Mouse (Mus musculus) midbrain, postnatal 0 days (tissue): Measurements from ENCODE around the gene Tspan18. TPM values are rescaled to one million over a fixed set of nuclear protein-coding genes. Genes with fewer than 3 reads are reported as not detected.

ENCODE experiments used
- ATAC-seq: fragments of 200-750 bp; cut with Nextera tagmentation; 2 replicates; pipeline ENCODE4 v1.8.0; 2017; ENCODE audit warnings: moderate number of reproducible peaks, mild to moderate bottlenecking, moderate TSS enrichment, moderate library complexity; ENCODE audit not compliant: low FRiP score
- DNase-seq: peaks from one replicate; pipeline ENCODE4 v3.0.0-alpha.2; 2015; ENCODE audit warnings: low spot score
- H3K27ac ChIP-seq: fragments of 300-500 bp; sonication (generic); 2 replicates; pipeline ENCODE4 v1.5.1; 2014; ENCODE audit warnings: low read depth, mild to moderate bottlenecking, low read length, mixed read lengths
- H3K27me3 ChIP-seq: fragments of 300-500 bp; sonication (generic); 2 replicates; pipeline ENCODE4 v1.6.1; 2014; ENCODE audit warnings: low read length, control low read depth, mixed read lengths; ENCODE audit not compliant: insufficient read depth
- H3K36me3 ChIP-seq: fragments of 300-500 bp; sonication (generic); 2 replicates; pipeline ENCODE4 v1.6.1; 2014; ENCODE audit warnings: low read length, control low read depth, mixed read lengths; ENCODE audit not compliant: insufficient read depth
- H3K4me1 ChIP-seq: fragments of 300-500 bp; sonication (generic); 2 replicates; pipeline ENCODE4 v1.6.1; 2014; ENCODE audit warnings: mild to moderate bottlenecking, control low read depth, antibody characterized with exemption, low read length, mixed read lengths; ENCODE audit not compliant: insufficient read depth
- H3K4me2 ChIP-seq: fragments of 300-500 bp; sonication (generic); 2 replicates; pipeline ENCODE4 v1.6.1; 2014; ENCODE audit warnings: low read depth, mild to moderate bottlenecking, low read length, mixed read lengths; ENCODE audit not compliant: poor library complexity, severe bottlenecking
- H3K4me3 ChIP-seq: fragments of 300-500 bp; sonication (generic); 2 replicates; pipeline ENCODE4 v1.5.1; 2014; ENCODE audit warnings: low read depth, mild to moderate bottlenecking, low read length, moderate library complexity
- H3K9ac ChIP-seq: fragments of 300-500 bp; sonication (generic); replicated peaks from 2 replicates; pipeline ENCODE4 v1.6.1; 2014; ENCODE audit warnings: mild to moderate bottlenecking, low read length, moderate library complexity, mixed read lengths; ENCODE audit not compliant: poor library complexity, severe bottlenecking
- H3K9me3 ChIP-seq: fragments of 300-500 bp; sonication (generic); 2 replicates; pipeline ENCODE4 v1.6.1; 2016; ENCODE audit warnings: low read length, control low read depth
- CTCF ChIP-seq: IDR thresholded peaks from 2 replicates; pipeline ENCODE4 v1.5.1; 2016; ENCODE audit warnings: antibody characterized with exemption, mild to moderate bottlenecking
- WGBS: fragments of 180-500 bp; shearing (Covaris S2); extraction: QIAGEN DNeasy Blood & Tissue Kit; methylation state at CpG from one replicate; pipeline ENCODE4 v1.1.7; 2014; 5-methylcytosine and 5-hydroxymethylcytosine counted together
- polyA plus RNA-seq: library from polyadenylated mRNA; unstranded; fragments of >200 nt; fragmentation: Nextera tagmentation; extraction: Ambion mirVana; gene quantifications from 2 replicates; pipeline ENCODE4 v1.2.1, GENCODE M21; 2015
- total RNA-seq: library from RNA; depleted of rRNA; stranded (reverse); fragments of >200 nt; gene quantifications from 2 replicates; pipeline ENCODE4 v1.2.3, GENCODE M21; 2014

Gene Tspan18
- total and polyA plus RNA-seq, 2 experiments from 2014 or later = 16.5 to 19.8 TPM

DNA sequence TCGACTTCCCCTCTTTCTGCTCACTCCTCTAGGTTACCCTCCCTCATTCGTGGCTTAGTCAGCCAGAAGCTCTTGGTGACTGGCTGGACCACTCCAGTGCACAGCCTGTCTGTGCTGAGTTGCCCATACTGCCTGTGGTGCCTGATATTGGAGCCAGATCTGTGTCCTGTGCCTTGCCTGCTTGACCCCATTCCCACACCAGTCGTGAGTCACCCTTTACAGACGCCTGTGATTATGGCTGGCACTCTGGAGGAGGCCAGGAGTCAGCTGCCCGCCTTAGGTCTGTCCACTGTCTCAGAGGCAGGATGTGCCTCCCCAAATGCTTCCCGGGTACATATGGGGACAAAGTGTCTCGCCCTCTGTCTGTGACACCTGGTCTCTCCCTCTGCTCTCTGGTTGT is 17.0 kb upstream of the Tspan18 start:
- WGBS = 72% methylated on average over 7 of the region's 7 CpGs
- no peak for TF ChIP-seq CTCF
- H3K4me1 ChIP-seq = no peaks in the 10 kb centered on the region
- no peaks in the 10 kb centered on the region for H3K27me3 ChIP-seq
- H3K9ac ChIP-seq = no peak overlapping the region
- DNase-seq (no peak), ATAC-seq (no peak)
- no peak overlapping the region for H3K4me2 ChIP-seq
- H3K4me3 ChIP-seq = no peak overlapping the region
- H3K36me3 ChIP-seq = no peaks in the 10 kb centered on the region
- no peaks in the 10 kb centered on the region for H3K9me3 ChIP-seq
- no peak overlapping the region for H3K27ac ChIP-seq

- DNase-seq = no peak
- H3K27me3 ChIP-seq = no peaks in the 10 kb centered on the region
- no peak overlapping the region for H3K27ac ChIP-seq
- no peak for TF ChIP-seq CTCF
- WGBS = 89% methylated on average over 5 of the region's 5 CpGs
- H3K4me1 ChIP-seq = no peaks in the 10 kb centered on the region
- no peak for ATAC-seq
- no peak overlapping the region for H3K4me3 ChIP-seq
- no peak overlapping the region for H3K9ac ChIP-seq
- no peaks in the 10 kb centered on the region for H3K9me3 ChIP-seq
- H3K36me3 ChIP-seq = no peaks in the 10 kb centered on the region
- no peak overlapping the region for H3K4me2 ChIP-seq
These were observed 12.7 kb upstream of the Tspan18 start for GRCm38 (mm10) chr2:93347018-93347417.

DNA sequence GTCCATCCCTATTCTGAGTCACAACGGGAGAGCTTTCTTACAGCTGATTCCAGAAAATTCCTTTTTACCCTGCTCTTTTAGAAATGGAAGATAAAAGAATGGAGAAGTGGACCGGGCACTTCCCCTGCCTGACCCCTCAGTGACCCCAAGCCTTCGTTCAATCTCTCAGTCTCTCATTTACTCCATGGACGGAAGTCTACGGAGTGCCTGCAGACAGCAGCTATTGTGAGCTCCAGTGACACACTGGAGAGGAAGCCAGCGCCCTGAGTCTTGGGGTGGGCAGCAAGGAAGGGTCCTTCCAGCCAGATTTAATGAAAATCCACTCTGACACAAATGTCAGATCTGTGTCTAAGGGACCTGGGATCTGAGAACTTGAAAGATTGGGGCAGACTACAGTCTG is 12.3 kb upstream of the Tspan18 start:
- Histone ChIP-seq H3K27ac (no peak overlapping the region), H3K4me2 (no peak overlapping the region), H3K36me3 (no peaks in the 10 kb centered on the region), H3K27me3 (no peaks in the 10 kb centered on the region), H3K9ac (no peak overlapping the region), H3K4me1 (no peaks in the 10 kb centered on the region), H3K9me3 (no peaks in the 10 kb centered on the region), H3K4me3 (no peak overlapping the region)
- 40% methylated on average over 6 of the region's 6 CpGs for WGBS
- TF ChIP-seq CTCF = no peak
- DNase-seq (no peak), ATAC-seq (no peak)

DNA sequence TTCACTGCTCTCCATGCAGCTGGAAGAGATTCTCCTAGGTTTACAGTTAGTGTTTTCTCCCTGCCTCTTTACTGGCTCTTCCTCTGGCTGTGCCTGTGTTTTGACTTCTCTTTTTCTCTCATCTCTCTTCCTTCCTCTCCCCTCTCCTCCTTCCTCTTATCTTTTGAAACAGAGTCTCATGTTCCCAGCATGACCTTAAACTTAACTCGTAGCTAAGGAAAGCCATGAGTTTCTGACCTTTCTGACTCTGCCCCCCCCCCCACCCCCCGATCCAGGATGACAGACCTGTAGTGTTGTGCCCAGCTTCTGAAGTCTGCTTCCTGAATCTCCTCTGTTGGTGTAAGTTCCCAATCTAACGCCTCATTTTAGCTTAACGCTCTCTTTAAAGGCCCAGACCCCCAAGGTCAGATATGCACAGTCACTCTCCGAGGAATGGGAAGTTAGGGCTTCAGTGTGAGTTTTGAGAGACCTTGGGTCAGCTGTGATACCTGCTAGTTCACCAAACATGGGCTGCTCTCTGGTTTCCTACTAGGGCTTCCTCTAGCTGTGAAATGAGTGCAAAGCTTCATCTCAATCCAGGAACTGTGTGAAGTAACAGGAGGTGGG is 11.5 kb upstream of the Tspan18 start:
- Histone ChIP-seq H3K4me3 (no peak overlapping the region), H3K4me1 (no peaks in the 10 kb centered on the region), H3K4me2 (no peak overlapping the region), H3K9me3 (no peaks in the 10 kb centered on the region), H3K27ac (no peak overlapping the region), H3K9ac (no peak overlapping the region), H3K27me3 (no peaks in the 10 kb centered on the region), H3K36me3 (no peaks in the 10 kb centered on the region)
- ATAC-seq (no peak), DNase-seq (no peak)
- TF ChIP-seq CTCF = no peak
- 71% methylated on average over 5 of the region's 5 CpGs for WGBS

DNA sequence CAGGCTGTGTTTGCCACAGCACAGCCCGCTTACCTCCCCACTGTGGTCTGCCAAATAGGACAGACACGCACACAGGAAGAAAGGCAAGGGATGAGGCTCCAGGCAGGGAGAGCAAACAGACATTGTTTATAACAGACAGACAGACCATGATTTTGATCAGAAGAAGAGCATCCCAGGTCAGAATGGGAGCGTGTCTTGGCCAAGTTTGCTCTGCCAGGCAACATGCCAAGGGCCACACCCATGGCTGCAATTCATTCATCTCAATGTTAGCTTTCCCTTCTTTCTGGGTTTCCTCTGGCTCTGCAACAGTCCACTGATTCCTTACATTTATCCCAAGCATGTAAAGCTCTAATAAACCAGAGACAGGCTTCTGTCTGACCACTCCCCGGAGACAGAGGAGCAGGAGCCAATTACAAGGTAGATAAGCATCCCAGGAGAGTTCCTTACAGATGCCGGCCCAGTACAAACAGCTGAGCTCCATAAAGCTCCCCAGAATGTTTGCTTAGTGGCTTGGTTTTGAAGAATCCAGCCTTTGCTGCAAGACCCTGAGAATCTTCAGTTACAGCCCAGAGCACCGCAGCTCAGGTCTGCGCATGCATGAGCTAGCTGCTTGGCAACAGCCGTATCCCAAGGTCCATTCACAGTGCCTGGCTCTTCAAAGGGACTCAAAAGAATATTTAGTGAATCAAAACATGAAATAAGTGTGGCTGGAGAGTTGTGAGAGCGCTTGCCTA is 5.2 kb upstream of the Tspan18 start:
- DNase-seq = peak; percentile 48

DNA sequence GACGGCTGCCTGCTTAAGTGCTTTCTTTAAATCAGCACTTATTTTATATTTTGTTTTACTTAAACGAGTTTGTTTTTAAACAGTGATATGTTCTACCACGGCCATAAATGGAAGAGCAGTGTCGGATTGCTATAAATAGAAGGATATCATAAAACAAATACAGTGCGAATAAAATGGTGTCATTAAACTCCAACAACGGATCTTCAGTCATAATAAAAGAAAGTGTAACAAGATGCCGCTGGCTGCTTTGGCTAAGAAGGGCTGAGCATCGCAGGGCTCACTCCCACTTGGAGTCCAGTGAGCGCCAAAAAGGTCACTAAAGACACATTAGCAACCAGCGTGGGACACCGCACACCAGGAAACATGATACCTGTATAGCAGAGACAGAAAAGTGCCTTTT is 1.7 kb upstream of the Tspan18 start:
- Histone ChIP-seq H3K9me3 (no peaks in the 10 kb centered on the region), H3K27me3 (no peaks in the 10 kb centered on the region), H3K4me2 (no peak overlapping the region), H3K9ac (no peak overlapping the region), H3K4me3 (no peak overlapping the region), H3K36me3 (no peaks in the 10 kb centered on the region), H3K4me1 (0 out of 2 replicates have a peak, but pooled peaks cover 5% of the 10 kb centered on the region), H3K27ac (no peak overlapping the region)
- WGBS = 85% methylated on average over 11 of the region's 11 CpGs
- no peak for TF ChIP-seq CTCF
- no peak for ATAC-seq
- no peak for DNase-seq

More for the DNA sequence above, 5.2 kb upstream of the Tspan18 start:
- H3K9ac ChIP-seq = no peak overlapping the region
- H3K4me1 ChIP-seq = 0 out of 2 replicates have a peak, but pooled peaks cover 5% of the 10 kb centered on the region
- no peaks in the 10 kb centered on the region for H3K27me3 ChIP-seq
- ATAC-seq = peak; percentile 50; the same call in 1 of the 2 replicates
- WGBS = 40% methylated on average over 9 of the region's 9 CpGs
- H3K4me2 ChIP-seq = no peak overlapping the region
- peak overlapping the region; percentile 48; the same call in 1 of the 2 replicates for H3K27ac ChIP-seq
- no peaks in the 10 kb centered on the region for H3K36me3 ChIP-seq
- no peaks in the 10 kb centered on the region for H3K9me3 ChIP-seq
- no peak for TF ChIP-seq CTCF
- no peak overlapping the region for H3K4me3 ChIP-seq
